Mouse (Mus musculus): ENCODE measurements around the gene Neurl2. TPM values are rescaled to one million over a fixed set of nuclear protein-coding genes. Genes with fewer than 3 reads are reported as not detected.
"Not testable (repeated sequence)": the region's sequence is repeated elsewhere in the genome, so short reads cannot be mapped to it uniquely, and the experiment has no call there.

The Neurl2 gene
- polyA plus RNA-seq, 1 experiment: 3.3 TPM

DNA sequence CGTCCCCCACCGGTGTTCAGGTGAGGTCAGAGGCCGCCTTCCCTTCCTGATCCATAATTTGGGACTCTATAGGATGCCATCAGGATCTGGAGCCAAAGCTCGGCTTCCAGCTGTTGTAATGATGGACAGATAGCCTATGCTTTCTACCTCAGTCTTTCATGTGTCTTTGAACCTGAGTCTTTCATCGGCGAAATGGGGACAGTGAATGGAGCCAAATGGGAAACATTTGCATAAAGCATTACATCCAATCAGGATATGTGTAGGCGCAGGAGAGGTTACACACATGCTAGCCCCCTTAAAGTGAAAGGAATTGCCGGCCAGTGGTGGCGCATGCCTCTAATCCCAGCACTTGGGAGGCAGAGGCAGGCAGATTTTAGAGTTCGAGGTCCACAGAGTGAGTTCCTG lies 10.1 kb downstream of the Neurl2 start:
- 0% methylated on average over 10 of the region's 10 CpGs for WGBS
- no peak for DNase-seq (ENCODE audit: low read depth, low spot score)

DNA sequence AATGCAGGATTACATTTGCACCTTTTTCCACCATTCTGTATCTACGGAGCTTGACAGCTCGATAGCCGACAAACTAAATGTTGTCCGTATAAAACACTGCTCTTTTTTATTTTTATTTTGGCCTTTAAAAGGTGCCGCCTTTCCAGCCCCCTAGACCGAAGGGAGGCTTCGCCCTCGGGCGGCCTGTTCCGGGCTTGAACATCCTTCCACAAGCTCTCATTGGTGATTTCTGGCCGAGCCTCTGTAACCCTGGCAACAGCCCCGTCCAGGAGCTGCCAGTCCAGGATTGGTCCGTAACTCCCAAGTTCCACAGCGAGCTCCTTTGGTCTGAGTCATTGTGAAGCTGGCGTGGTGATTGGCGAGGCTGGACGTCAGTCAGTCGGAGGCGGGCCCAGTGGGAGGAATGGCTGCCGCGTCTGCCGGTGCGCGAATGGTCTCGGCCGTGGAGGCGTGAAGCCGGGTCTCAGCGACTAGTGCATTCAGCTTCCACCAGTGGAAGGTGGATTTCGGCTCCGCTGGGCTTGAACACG lies 10.6 kb downstream of the Neurl2 start, which contains the start of gene Zswim1:
Gene Zswim1 (plus strand): TSS at position 51 of the 530 bp plus-strand sequence.
- WGBS: 1% methylated on average over 32 of the region's 32 CpGs
- DNase-seq (ENCODE audit: low read depth, low spot score): peak; percentile 96

DNA sequence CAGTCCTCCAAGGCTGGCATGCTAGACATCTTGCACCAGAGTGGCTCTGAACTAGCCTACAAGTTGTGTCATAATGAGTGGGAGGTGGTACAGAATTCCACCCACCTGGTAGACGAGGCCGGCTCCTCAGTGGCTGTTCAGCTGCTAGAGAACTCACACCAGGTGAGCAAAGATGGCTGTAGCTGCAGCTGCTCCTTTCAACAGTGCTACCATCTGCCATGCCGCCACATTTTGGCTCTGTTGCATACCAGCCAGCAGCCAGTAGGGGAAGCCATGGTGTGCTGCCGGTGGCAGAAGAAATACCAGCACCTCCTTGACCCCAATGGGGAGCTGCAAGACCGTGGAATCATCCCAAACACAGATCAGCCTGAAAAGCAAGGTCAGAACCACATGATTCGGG lies 12.2 kb downstream of the Neurl2 start:
- 91% methylated on average over 6 of the region's 6 CpGs for WGBS
- DNase-seq (ENCODE audit: low read depth, low spot score): no peak

DNA sequence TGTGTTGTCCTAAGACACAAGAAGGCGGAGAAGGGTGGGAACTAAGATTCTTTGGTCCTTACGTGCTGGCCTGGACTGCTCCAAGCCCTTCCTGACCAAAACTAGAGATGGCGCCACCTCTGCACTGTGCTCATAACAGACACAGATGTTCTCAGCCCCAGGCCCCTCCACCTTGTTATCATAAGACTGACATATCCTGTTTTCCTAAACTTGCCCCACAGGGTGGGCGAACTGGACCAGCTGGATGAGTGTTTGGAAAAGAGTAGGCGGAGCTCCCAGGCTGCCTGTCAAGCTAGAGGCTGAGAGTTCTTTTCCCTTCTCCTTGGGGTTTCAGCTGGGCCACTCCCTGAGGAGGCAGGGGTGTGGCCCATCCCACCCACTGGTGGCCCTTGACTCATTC lies 15.6 kb downstream of the Neurl2 start:
- 76% methylated on average over 5 of the region's 5 CpGs for WGBS
- no peak for DNase-seq (ENCODE audit: low read depth, low spot score)

DNA sequence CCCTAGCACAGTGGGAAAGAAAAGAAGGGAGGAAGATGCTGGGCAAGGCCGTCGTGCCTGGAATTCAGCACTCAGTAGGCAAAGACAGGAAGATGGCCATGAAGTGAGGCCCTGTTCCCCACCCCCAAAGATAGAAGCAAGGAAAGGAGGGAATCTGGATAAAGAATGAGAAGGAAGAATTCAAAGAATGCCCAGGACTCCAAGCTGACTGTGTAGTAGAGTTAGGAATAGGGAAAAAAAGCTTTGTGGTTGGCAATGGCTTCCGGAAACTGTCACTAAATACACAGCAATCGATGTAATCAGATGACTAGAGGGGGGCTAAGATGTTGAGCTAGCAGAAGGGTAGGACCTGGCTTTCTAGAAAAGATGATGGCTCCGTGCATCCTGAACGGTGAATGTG lies 16.1 kb downstream of the Neurl2 start:
- 87% methylated on average over 6 of the region's 6 CpGs for WGBS

DNA sequence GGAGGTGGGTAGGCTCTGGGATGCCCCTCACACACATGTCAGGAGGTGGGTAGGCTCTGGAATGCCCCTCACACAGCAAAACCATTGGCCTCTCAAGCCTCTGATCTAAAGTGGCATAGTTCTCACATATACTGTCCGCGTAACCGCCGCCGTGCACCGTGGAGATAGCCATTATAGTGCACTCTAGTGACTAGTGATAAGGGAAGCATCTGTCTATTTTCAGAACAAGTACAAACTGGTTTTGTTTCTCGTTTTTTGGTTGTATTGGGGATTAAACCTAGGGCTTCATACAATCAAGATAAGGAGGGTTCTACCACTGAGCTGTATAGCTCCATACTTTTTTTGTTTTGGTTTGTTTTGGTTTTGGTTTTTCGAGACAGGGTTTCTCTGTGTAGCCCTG lies 17.4 kb downstream of the Neurl2 start:
- 90% methylated on average over 8 of the region's 8 CpGs for WGBS
- no peak for DNase-seq (ENCODE audit: low read depth, low spot score)

More for the DNA sequence above, 16.1 kb downstream of the Neurl2 start:
- DNase-seq (ENCODE audit: low read depth, low spot score): no peak

DNA sequence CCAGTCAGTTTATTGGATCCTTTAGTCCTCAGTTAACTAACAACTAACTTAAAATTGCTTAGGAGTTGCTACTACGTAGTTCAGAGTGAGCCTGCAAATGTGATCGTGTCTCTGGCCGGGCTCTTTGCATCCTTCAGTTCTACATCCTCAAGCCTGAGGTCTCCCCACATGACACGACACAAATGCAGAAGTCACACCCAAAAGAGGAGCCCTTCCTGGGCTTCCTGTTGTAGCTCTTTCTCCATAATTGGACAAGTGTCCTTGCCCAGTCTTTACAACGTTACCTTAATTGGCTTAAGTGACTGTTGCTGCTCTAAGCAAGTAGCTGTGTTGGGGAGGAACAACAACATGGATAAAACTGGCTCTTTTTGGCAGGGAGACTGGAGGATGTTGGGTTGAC lies 17.9 kb downstream of the Neurl2 start:
- 62% methylated on average over 5 of the region's 5 CpGs for WGBS
- DNase-seq (ENCODE audit: low read depth, low spot score): no peak

DNA sequence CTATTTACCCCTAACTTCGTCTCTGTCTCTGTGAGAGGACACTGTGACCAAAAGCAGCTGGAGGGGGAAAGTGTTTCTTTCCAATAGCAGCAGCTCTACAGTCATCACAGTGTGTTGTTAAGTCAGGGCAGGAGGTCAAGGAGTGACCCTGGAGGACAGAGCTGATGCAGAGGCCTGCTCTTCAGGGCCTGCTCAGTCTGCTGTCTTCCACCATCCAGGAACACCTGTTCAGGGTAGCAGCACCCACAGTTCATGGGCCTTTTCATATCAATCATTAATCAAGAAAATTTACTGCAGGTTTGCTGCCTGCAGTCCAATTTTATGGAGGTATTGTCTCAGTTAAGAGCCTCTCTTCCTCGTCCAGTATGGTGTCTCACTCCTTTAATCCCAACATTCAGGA lies 19.7 kb downstream of the Neurl2 start:
- 26% methylated on average over 2 of the region's 2 CpGs for WGBS
- DNase-seq (ENCODE audit: low read depth, low spot score): no peak

DNA sequence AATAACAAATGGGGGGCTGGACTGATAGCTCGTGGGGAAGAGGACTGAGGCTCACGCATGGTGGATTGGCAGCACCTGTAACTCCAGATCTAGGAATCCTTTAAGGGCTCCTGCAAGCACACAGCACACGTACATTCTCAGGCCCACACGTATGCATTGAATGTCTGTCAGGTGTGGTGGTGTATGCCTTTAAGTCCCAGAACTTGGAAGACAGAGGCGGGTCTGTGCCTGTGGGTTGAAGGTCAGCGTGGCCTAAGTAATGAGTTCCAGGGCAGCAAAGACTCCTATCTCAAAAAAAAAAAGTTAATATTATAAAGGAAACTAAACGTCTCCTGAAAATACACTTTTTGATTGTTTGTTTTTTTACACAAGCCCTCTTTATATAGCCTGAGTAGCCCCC lies 26.6 kb downstream of the Neurl2 start:
- WGBS: 32% methylated on average over 7 of the region's 7 CpGs
- no peak for DNase-seq (ENCODE audit: low read depth, low spot score)

DNA sequence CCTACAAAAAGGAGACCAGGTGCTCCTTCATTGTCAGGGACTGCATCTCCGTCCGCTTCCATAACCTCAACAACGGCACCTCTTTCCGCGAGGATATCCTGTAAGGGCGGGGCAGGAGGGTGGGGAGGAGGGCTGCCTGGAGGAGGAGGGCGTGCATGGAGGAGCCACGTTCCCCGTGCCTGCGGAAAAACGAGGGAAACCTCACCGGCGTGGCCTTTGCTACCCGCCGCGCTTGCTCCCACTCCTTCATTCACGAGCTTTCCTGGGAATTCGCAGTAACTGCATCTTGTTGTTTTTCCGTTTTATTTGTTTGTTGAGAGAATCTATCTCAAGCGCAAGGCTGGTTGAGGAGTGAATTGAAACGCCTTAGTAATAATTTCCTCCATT lies 27.9 kb downstream of the Neurl2 start:
- under 1% methylated on average over 21 of the region's 21 CpGs for WGBS
- DNase-seq (ENCODE audit: low read depth, low spot score): no peak

DNA sequence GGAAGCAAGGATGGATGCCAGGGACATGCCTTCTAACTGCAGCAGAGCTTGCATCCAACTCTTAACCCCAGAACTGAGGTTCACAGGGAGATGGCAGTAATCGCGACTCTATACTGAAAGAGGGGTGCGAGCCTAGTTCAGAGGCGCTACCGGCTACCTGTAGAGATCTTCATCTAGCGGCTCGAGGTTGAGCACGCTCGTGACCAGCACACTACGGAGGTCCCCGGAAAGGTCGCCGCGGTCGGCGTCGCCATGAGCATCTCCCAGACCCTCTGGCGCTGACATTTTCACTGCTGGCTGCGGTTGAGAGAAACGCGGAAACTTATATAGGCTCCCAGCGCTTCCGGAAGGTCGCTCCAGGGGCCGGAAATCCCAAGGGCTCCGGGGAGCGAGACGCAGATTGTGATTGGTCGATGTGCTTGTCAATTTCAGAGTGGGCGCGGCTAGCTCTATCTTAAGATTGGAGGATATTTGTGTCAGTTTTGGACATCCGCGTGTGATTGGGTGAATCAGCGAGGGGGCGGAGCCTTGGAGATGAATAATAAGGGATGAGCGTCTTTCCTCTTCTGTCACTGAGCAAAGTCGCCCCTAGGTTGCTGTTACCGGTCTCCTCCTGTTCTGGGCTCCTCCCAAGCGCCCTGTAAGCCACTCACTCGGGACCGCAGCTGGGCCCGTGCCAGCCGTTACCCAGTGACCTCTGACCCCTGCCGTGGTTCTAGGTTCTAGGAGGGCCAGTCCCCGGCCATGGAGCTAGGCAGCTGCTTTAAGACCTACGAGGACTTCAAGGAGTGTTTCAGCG lies 28.5 kb downstream of the Neurl2 start, which contains the start of the genes Acot8 and Zswim3:
Gene Acot8 (minus strand): TSS at position 350 of the 799 bp plus-strand sequence.
Gene Zswim3 (plus strand): TSS at position 566 of the 799 bp plus-strand sequence.
- DNase-seq (ENCODE audit: low read depth, low spot score): peak; percentile 97

DNA sequence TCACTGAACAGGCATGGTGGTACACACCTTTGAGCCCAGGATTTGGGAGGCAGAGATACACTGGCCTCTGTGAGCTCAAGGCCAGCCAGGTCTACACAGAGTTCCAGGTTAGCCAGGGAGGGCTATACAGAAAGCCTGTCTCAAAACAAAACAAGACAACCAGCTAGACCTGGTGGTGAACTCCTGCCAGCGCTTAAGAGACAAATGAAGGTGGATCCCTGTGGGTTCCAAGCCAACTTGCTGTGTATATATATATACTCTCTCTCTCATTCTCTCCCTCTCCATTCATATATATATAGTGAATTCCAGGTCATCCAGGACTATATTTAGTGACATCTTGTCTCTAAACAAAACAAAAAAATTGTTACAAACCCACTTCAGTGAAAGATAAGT lies 29.3 kb downstream of the Neurl2 start:
- no peak for DNase-seq (ENCODE audit: low read depth, low spot score)
- WGBS: 28% methylated on average over 1 of the region's 1 CpGs

More for the DNA sequence above, 28.5 kb downstream of the Neurl2 start, which contains the start of the genes Acot8 and Zswim3:
- under 1% methylated on average over 47 of the region's 47 CpGs for WGBS

DNA sequence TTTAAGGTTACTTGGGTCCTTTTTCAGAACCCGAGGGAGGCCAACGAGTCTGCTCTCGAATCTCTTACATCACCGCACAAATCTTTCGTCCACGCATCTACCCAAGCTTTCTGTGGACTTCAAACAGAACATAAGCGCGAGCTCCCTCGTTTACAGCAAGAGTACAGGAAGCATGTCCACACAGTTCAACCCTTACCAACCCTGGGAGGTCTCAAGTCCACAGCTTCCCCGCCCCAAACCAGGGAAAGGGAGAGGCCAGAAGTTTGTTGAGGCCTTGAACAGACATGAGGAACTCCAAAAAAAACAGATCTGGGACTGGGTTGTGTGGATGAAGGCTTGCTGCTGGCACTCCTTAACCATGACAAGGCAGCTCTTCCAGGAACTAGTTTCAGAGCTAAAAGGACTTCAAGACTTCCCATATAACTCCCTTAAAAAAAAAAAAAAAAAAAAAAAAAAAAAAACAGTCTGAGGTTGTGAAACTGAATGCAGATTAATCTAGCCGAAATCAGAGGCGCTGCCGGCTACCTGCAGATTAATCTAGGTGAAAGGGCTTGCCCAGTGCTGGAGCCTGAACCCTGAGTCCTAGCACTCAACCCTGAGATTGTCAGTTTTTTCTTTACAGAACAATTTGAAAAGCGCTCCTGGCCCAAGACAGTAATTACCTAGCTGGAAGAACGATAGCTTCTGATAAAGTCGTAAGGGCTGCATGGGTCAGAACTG lies 29.9 kb downstream of the Neurl2 start:
- 38% methylated on average over 16 of the region's 16 CpGs for WGBS

DNA sequence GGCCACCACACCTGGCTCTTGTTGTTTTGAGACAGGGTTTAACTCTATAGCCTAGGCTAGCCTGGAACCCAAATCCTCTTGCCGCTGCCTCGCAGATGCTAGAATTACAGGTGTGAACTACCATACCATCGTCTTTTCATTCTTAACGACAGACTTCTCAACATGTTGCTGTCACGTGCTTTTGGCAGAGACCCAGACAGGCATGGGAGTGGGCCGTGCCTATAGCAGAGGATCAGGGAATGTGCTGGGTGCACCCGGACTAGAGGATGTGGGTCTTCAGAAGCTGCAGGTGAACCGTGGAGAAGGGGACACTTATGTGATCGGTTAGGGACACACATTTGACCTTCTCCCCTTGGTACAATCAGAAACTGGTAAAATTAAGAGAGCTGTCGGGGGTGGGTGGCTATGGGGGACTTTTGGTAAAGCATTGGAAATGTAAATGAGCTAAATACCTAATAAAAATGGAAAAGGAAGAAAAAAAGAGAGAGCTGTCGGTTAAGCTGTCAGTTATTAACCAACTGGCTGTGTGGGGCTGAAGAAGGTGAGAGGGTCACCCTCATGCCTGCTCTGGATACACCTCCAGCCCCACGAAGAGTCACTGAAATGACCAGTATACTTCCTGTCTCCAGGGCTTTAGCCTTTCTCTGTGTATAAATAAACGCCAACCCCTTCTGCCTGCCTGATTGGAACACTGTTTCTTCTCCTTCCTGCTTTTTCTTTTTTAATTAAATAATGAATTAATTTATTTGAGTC lies 32.8 kb downstream of the Neurl2 start:
- 82% methylated on average over 13 of the region's 13 CpGs for WGBS
- DNase-seq (ENCODE audit: low read depth, low spot score): no peak

More for the DNA sequence above, 29.9 kb downstream of the Neurl2 start:
- DNase-seq (ENCODE audit: low read depth, low spot score): no peak

DNA sequence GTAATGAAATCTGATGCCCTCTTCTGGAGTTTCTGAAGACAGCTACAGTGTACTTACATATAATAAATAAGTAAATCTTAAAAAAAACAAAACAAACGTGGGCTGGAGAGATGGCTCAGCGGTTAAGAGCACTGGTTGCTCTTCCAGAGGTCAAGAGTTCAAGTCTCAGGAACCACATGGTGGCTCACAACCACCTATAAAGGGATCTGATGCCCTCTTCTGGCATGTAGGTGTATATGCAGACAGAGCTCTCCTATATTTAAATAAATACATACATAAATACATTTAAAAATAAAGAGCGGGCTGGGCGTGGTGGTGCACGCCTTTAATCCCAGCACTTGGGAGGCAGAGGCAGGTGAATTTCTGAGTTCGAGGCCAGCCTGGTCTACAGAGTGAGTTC lies 34.7 kb downstream of the Neurl2 start:
- 57% methylated on average over 6 of the region's 6 CpGs for WGBS
- DNase-seq (ENCODE audit: low read depth, low spot score): not testable (repeated sequence)

DNA sequence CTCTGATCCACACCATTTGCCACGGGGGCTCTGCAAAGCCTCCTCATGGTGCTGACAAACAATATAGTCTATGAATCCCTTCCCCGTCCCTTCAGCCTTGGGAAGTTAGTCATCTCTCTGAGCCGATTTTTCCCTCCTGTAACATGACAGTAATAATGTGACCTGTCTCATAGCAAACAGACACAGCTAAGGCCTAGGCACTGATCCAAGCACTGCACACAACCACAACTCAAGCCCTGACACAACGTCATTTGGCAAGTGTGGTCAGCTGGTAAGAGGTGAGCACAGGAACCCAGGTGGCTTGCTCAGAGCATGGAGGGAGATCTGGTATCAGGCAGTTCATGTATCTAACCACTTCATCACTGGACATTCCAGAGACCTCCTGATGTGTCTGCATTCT lies 37.4 kb downstream of the Neurl2 start:
- 68% methylated on average over 4 of the region's 4 CpGs for WGBS
- no peak for DNase-seq (ENCODE audit: low read depth, low spot score)

DNA sequence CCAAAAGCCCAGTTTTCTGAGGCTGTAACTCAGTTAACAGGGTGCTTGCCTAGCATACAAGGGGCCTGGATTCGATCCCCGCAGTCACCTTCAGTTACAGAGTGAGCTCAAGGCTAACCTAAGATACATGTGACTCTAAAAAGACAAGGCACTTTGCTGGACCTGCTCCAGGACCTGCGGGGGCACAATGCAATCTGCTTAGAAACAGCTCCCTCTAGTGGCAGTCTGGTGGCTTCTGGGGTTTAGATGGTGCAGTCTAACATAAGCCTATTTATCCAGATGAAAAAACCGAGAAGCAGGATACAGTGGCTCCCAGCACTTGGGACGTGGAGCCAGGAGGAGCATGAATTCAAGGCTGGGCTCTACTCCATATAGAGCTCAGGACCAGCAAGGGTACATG lies 39.0 kb downstream of the Neurl2 start:
- no peak for DNase-seq (ENCODE audit: low read depth, low spot score)

DNA sequence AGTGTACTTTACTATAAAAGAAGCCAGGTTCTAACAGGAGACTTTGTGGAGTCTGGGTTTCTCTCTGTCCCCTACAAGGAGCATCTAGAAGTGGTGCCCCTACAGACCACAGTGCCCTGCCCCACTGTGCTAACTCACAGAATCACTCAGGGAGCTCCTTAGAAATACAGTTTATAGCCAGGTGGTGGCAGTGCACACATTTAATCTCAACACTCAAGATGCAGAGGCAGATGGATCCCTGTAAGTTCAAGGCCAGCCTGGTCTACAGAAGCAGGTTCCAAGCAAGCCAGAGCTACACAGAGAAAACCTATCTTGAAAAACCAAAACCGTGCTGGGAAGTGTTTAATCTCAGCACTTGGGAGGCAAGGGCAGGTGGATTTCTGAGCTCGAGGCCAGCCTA lies 39.5 kb downstream of the Neurl2 start:
- WGBS: 92% methylated on average over 2 of the region's 2 CpGs
- no peak for DNase-seq (ENCODE audit: low read depth, low spot score)

More for the DNA sequence above, 39.0 kb downstream of the Neurl2 start:
- 16% methylated on average over 5 of the region's 5 CpGs for WGBS

DNA sequence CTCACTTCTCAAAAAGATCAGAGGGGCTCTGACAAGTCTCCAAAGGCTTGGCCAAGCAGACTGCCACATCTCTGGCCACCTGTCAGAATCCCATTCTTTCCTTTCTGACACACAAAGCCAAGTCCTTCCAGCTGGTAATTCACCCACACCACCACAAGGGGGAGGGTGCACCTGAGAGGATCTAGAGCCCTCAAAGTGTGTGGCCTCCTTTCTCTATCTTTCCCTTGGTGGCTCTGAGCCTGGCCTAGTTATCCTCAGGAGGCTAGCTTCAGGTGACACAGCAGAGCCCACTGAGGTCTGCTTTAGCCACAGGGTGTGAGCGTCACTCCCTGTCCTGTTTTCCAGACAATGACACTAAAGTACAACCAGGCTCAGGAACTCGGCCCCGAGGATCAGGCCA lies 40.0 kb downstream of the Neurl2 start:
- WGBS: 77% methylated on average over 3 of the region's 3 CpGs
- no peak for DNase-seq (ENCODE audit: low read depth, low spot score)
